Comparison of ENCODE assay signal across 7 mouse cellular contexts in genomic region chr5:92728252-92728828, GRCm38 (mm10). TPM values are rescaled to one million over a fixed set of nuclear protein-coding genes. Genes with fewer than 3 reads are reported as not detected.
DNase-seq lines count a peak whose midpoint lies in the region; ATAC-seq and TF ChIP-seq lines count a peak whose summit lies in the region.

No protein-coding gene starts in this region.

- ATAC-seq in embryonic facial prominence, embryonic 14.5 days (ENCODE audit: low read depth), result no peak; the same call in 1 of the 2 replicates
- peak; percentile 85 for ATAC-seq in hindbrain, postnatal 0 days
- peak; percentile 44; the same call in 1 of the 2 replicates for ATAC-seq in midbrain, embryonic 13.5 days

- no peaks in the 10 kb centered on the region for H3K4me1 ChIP-seq in ES-E14 (ENCODE audit: control insufficient read depth in 2 of 2, insufficient read depth in 2 of 2, low read length in 2 of 2, poor library complexity in 1 of 2)
- H3K4me1 ChIP-seq in embryonic facial prominence, embryonic 14.5 days (ENCODE audit: control insufficient read depth, insufficient read depth, low read length), result 0 out of 2 replicates have a peak, but pooled peaks cover 4% of the 10 kb centered on the region
- H3K4me1 ChIP-seq in hindbrain, postnatal 0 days (ENCODE audit: insufficient read depth, low read length), result no peaks in the 10 kb centered on the region
- H3K4me1 ChIP-seq in midbrain, embryonic 13.5 days (replicated peaks), result no peaks in the 10 kb centered on the region

- no peak overlapping the region for H3K4me2 ChIP-seq in embryonic facial prominence, embryonic 14.5 days (ENCODE audit: low read depth, low read length)
- no peak overlapping the region for H3K4me2 ChIP-seq in hindbrain, postnatal 0 days (ENCODE audit: low read depth, low read length)
- no peak overlapping the region for H3K4me2 ChIP-seq in midbrain, embryonic 13.5 days (replicated peaks)

- peak; percentile 93 for TF ChIP-seq CTCF in hindbrain, postnatal 0 days (IDR thresholded peaks at IDR 0.05; ENCODE audit: low read depth)

- H3K27ac ChIP-seq in ES-E14 (ENCODE audit: insufficient read depth, low read depth, low read length, poor library complexity, severe bottlenecking), result no peak overlapping the region
- H3K27ac ChIP-seq in embryonic facial prominence, embryonic 14.5 days (replicated peaks; ENCODE audit: low read depth, low read length), result no peak overlapping the region
- no peak overlapping the region for H3K27ac ChIP-seq in hindbrain, postnatal 0 days
- H3K27ac ChIP-seq in midbrain, embryonic 13.5 days, result no peak overlapping the region

- 37% methylated on average over 5 of the region's 5 CpGs for WGBS in embryonic facial prominence, embryonic 14.5 days
- WGBS in hindbrain, postnatal 0 days, result 48% methylated on average over 5 of the region's 5 CpGs
- WGBS in midbrain, embryonic 13.5 days, result 52% methylated on average over 5 of the region's 5 CpGs

- no peaks in the 10 kb centered on the region for H3K36me3 ChIP-seq in ES-E14 (ENCODE audit: control insufficient read depth, insufficient read depth, low read length, poor library complexity, severe bottlenecking)
- H3K36me3 ChIP-seq in embryonic facial prominence, embryonic 14.5 days (ENCODE audit: control insufficient read depth, insufficient read depth, low read length), result no peaks in the 10 kb centered on the region
- H3K36me3 ChIP-seq in hindbrain, postnatal 0 days (ENCODE audit: insufficient read depth, low read length), result no peaks in the 10 kb centered on the region
- no peaks in the 10 kb centered on the region for H3K36me3 ChIP-seq in midbrain, embryonic 13.5 days

- peak; percentile 16 for DNase-seq in ES-E14 (ENCODE audit: low read depth, low spot score)
- peak; percentile 36 for DNase-seq in adrenal gland, adult 2 months
- peak; percentile 86 for DNase-seq in embryonic facial prominence, embryonic 14.5 days (ENCODE audit: low spot score)
- peak; percentile 88 for DNase-seq in hindbrain, postnatal 0 days (ENCODE audit: low spot score)
- DNase-seq in layer of hippocampus, postnatal 36 days, result peak; percentile 35 to 37
- peak; percentile 52 for DNase-seq in yolk sac, embryonic 10.5 days (ENCODE audit: low spot score)

- no peaks in the 10 kb centered on the region for H3K27me3 ChIP-seq in embryonic facial prominence, embryonic 14.5 days (replicated peaks; ENCODE audit: control insufficient read depth, insufficient read depth, low read length)
- no peaks in the 10 kb centered on the region for H3K27me3 ChIP-seq in hindbrain, postnatal 0 days (ENCODE audit: insufficient read depth, low read length)
- no peaks in the 10 kb centered on the region for H3K27me3 ChIP-seq in midbrain, embryonic 13.5 days

- no peak overlapping the region for H3K9ac ChIP-seq in ES-E14 (ENCODE audit: insufficient read depth, low read depth, low read length, poor library complexity, severe bottlenecking)
- H3K9ac ChIP-seq in embryonic facial prominence, embryonic 14.5 days (ENCODE audit: low read depth, low read length), result no peak overlapping the region
- no peak overlapping the region for H3K9ac ChIP-seq in hindbrain, postnatal 0 days (replicated peaks; ENCODE audit: low read length)
- no peak overlapping the region for H3K9ac ChIP-seq in midbrain, embryonic 13.5 days (replicated peaks)

- H3K4me3 ChIP-seq in ES-E14 (ENCODE audit: insufficient read depth in 1 of 2, low read depth in 1 of 2, low read length in 2 of 2, poor library complexity in 1 of 2, severe bottlenecking in 1 of 2), result no peak overlapping the region
- no peak overlapping the region for H3K4me3 ChIP-seq in embryonic facial prominence, embryonic 14.5 days (ENCODE audit: low read depth, low read length)
- no peak overlapping the region for H3K4me3 ChIP-seq in hindbrain, postnatal 0 days (ENCODE audit: low read length)
- H3K4me3 ChIP-seq in midbrain, embryonic 13.5 days (replicated peaks), result no peak overlapping the region

- H3K9me3 ChIP-seq in ES-E14 (ENCODE audit: control insufficient read depth, insufficient read depth, low read depth, low read length), result no peaks in the 10 kb centered on the region
- H3K9me3 ChIP-seq in embryonic facial prominence, embryonic 14.5 days (ENCODE audit: control insufficient read depth, low read length), result no peaks in the 10 kb centered on the region
- no peaks in the 10 kb centered on the region for H3K9me3 ChIP-seq in hindbrain, postnatal 0 days (ENCODE audit: low read length)
- no peaks in the 10 kb centered on the region for H3K9me3 ChIP-seq in midbrain, embryonic 13.5 days

- in situ Hi-C loops in ES-E14 (cut with MboI; ENCODE audit: low sequenced_read_pairs in 2 of 2, unreplicated experiment in 2 of 2), result loop anchor here in 1 of 2 experiments (25.0 kb wide), 1 partner anchor 234 kb away; no protein-coding TSS in a partner anchor

TF ChIP-seq in ES-E14, 5 proteins besides CTCF, POLR2A, EP300 and RAD21:
- TF ChIP-seq HCFC1 (IDR thresholded peaks at IDR 0.05; ENCODE audit: borderline replicate concordance, insufficient read depth, low read length) (no peak), ZC3H11A (IDR thresholded peaks at IDR 0.05; ENCODE audit: borderline replicate concordance, low read depth, low read length) (peak; percentile 85), CHD2 (IDR thresholded peaks at IDR 0.05; ENCODE audit: low read depth, low read length) (no peak), MAFK (IDR thresholded peaks at IDR 0.05; ENCODE audit: insufficient read depth, low read depth, low read length) (no peak), ZNF384 (IDR thresholded peaks at IDR 0.05; ENCODE audit: low read depth, low read length) (no peak)

RNA-seq across cellular contexts. Expression of gene Shroom3, which starts 45.1 kb away (rescaled TPM):
- total RNA-seq in ES-E14 (2012; rRNA removed), result 33.5 and 34.1 TPM in 2 replicates
- 1 to 10 TPM; 6.4 to 7.8 TPM for total RNA-seq in adrenal gland, adult 2 months (2021)
- 3.8 and 5.1 TPM in 2 replicates for polyA plus RNA-seq in adrenal gland, adult 2 months (2012; rRNA removed)
- polyA plus RNA-seq in embryonic facial prominence, embryonic 14.5 days (2014; fragmentation: Nextera tagmentation; extraction: Ambion mirVana), result 3.4 and 4.4 TPM in 2 replicates
- 9.7 and 18.9 TPM in 2 replicates for total RNA-seq in hindbrain, postnatal 0 days (2014; rRNA removed)
- 1.1 and 1.2 TPM in 2 replicates for polyA plus RNA-seq in hindbrain, postnatal 0 days (2015; fragmentation: Nextera tagmentation; extraction: Ambion mirVana)
- total RNA-seq in layer of hippocampus, postnatal 36 days (2021), result 1 to 10 TPM; 2.1 to 2.5 TPM
- polyA plus RNA-seq in midbrain, embryonic 13.5 days (2015; fragmentation: Nextera tagmentation; extraction: Ambion mirVana), result 2.4 and 2.5 TPM in 2 replicates

RNA-seq across cellular contexts. Expression of gene Ccdc158, which starts 53.3 kb away (rescaled TPM):
- total RNA-seq in ES-E14 (2012; rRNA removed), result 0.94 and 0.95 TPM in 2 replicates
- total RNA-seq in adrenal gland, adult 2 months (2021), result under 1 TPM; 0.26 to 0.31 TPM
- polyA plus RNA-seq in adrenal gland, adult 2 months (2012; rRNA removed), result 0.04 and 0.11 TPM in 2 replicates
- 0.88 and 1.4 TPM in 2 replicates for polyA plus RNA-seq in embryonic facial prominence, embryonic 14.5 days (2014; fragmentation: Nextera tagmentation; extraction: Ambion mirVana)
- 0.26 and 0.72 TPM in 2 replicates for total RNA-seq in hindbrain, postnatal 0 days (2014; rRNA removed)
- 0.23 and 0.28 TPM in 2 replicates for polyA plus RNA-seq in hindbrain, postnatal 0 days (2015; fragmentation: Nextera tagmentation; extraction: Ambion mirVana)
- total RNA-seq in layer of hippocampus, postnatal 36 days (2021), result 1 to 10 TPM in 1 of 2 experiments, under 1 TPM in 1; 0.30 to 1.4 TPM
- polyA plus RNA-seq in midbrain, embryonic 13.5 days (2015; fragmentation: Nextera tagmentation; extraction: Ambion mirVana), result 0.37 and 0.63 TPM in 2 replicates

Comparison
In these comparisons a context has a peak if more than half of its experiments do, and no peak if none do; other contexts are left out.
1. DNase-seq: peak in every context shown above with its lines; median percentile 88 in hindbrain, postnatal 0 days; 86 in embryonic facial prominence, embryonic 14.5 days; 52 in yolk sac, embryonic 10.5 days; 36 in adrenal gland, adult 2 months; 36 in layer of hippocampus, postnatal 36 days; 16 in ES-E14.